Mouse (Mus musculus) urinary bladder, postnatal 10 days (tissue): ENCODE measurements at regions not wholly inside any gene's neighbourhood (a gene's known extent, or its start where the extent isn't known, plus 50 kb on each side); places are given as distances from the start of the nearest gene placed in this dataset.

Experiments used
- DNase-seq: peaks from one replicate; pipeline ENCODE4 v3.0.0; 2022; ENCODE audit warnings: low spot score

- DNase-seq: no peak
Observed at GRCm38 (mm10) chr6:100141225-100141624, 146.1 kb downstream of the Rybp start.

- DNase-seq: no peak
Observed at GRCm38 (mm10) chr6:100140581-100141114, 146.6 kb downstream of the Rybp start.

- no peak for DNase-seq
Observed at GRCm38 (mm10) chr6:100139809-100140208, 147.5 kb downstream of the Rybp start.

DNA sequence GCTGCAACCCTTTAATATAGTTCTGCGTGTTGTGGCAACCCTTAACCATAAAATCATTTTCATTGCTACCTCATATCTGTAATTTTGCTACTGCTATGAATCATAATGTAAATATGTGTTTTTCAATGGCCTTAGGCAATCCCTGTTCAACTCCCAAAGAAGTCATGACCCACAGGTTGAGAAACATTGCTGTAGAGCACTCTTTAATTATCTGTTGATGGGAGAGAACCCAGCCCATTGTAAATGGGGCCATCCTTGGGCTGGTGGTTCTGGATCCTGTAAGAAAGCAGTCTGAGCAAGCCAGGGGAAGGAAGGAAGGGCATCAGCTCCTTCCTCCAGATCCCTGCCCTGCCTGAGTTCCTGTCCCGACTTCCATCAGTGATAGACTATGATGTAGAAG lies 148.6 kb downstream of the Rybp start:
- DNase-seq: no peak

DNA sequence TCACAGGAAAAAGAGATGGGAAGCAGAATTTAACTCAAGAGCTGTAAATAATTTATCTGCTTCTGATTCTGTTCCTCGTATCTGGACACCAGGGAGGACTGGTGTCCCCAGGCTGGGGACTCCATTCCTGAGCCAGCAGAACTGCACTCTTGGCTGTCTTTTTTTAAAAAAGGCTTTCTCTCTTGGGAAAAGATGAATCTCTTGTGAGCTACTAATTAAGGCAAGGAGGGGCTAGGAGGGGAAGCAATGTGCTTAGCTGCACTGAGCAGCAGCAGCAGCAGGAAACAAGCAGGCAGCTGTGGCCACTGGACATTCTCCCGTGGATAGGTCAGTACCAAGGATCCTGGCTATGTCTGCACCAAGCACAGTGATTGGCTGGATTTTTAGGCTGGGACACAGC lies 152.1 kb downstream of the Rybp start:
- DNase-seq: no peak

DNA sequence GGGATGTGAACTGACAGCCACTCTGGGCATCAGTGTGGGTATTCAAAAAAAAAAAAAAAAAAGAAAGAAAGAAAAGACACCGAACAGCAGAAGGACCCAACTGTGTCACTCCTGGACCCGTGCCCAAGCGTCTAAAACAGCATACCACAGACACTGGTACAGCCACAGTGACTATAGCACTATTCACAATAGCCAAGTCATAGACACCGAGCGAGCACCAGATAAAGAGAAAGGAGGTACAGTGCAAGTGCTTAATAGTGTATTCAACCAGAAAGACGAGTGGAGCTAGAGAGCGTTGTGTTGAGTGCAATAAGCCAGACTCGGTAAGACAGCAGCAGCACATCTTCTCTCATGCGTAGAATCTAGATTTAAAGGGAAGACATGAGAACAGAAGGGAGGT lies 153.3 kb downstream of the Rybp start:
- DNase-seq: no peak

DNA sequence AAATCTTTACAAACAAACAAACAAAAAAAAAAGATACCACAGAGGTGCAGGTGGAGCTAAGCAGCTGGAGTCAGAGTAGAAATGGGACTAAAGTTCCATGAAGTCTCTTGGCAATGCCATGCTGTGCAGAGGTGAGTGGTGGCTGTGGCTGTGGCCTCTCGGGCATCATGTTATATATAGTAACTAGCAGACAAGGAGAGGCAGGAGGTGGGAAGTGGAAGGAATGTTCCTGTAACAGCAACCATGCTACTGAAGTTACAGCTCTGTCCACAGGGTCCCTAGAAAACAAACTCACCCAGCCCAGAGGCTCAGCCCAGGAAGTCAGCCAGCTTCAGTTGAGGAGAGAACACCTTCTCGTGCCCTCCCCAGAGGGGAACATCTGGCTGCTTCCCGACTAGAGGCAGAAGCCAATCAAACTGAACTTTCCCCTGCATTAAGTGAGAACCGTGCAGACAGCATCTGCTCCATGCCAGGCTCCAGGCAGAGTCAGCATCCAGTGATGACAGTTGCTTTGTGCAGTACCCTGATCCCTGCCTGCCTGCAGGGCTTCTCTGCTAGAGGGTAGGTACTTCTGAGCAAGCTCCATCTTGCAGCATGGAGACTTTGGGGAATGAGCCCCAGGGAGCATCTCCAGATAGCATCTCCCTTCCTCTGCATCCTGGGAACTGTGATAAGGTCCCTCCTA lies 154.2 kb downstream of the Rybp start:
- no peak for DNase-seq

DNA sequence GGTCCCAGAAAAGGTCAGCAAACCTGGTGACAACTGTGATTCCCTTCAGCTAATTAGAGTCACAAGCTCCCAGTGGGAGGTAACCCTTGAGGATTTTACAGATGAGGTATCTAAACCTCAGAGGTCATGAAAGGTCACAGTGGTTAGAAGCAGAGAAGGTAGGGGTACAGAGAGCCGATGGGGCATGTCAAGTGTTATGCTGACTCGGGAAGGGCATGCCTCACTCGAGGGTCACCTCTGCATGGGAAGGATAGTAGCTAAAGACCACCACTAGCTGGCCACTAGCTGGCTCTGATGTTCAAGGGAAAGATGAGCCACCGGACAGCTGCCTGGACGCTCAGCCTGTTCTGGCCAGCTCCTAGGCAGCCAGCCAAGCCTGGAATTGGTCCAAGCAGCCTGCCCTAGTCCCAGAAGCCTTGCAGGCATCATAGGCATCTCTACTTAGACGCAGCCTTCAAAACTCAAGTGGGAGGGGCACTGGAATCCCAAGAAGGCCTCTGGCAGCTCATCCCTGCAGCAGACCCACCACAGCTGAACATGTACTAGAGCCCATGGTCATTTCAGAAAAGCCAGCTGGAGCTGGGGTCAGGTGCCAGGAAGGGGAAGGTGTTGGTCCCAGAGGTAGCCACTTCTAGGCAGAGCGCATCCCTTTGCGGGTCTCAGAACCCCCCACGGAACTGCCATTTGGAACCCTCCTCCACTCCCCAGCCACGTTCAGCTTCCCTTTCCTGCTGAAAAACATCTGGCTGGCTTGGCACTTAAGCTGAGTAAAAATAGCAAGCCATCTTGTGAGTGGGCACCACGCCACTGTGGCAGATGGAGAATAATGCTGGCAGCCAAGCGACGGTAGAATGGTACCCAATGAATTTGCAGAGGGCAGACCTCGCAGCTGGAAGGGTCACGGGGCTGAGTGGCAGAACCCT lies 159.8 kb downstream of the Rybp start:
- peak; percentile 59 for DNase-seq

DNA sequence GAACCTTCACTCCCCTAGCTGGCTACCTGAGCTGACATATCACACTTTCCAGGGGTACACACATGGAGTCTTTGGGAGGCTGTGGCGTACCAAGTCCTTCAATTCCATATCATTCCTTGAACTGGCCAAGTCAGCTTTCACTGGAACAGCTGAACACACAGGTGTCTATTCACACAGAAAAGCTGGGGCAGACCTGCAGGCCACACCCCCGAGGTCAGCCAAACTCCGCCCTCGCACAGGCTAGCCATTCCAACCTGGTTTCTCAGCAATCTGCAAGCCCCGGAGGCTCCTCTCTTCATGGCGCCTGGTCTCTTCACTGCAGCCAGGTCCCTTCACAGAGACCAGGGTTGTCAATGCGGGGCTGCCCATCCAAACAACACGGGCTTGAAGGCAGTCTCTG lies 160.5 kb downstream of the Rybp start:
- no peak for DNase-seq

- DNase-seq: no peak
Observed at GRCm38 (mm10) chr6:100126326-100126725, 161.0 kb downstream of the Rybp start.

- DNase-seq: no peak
Observed at GRCm38 (mm10) chr6:100121240-100121639, 166.0 kb downstream of the Rybp start.

- no peak for DNase-seq
Observed at GRCm38 (mm10) chr6:100120017-100120944, 167.0 kb downstream of the Rybp start.

DNA sequence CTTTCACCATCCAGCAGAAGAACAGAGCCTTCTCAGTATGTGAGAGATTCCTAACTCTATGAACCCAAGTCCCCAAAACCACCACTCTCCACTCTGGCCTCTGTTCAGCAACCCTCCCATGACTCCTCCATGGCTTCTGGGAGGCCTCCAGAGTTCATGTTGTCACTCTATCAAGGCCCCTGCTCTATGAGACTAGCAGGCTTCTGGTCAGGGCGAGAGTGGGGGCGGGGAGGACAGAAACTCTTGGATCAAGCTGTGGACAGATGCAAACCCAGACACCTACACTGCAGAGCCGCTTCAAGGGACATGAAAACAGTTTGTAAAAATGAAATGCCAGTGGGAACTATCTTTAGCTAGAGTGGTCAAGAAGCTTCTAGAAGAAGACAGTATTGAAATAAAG lies 170.2 kb downstream of the Rybp start:
- DNase-seq: no peak

- no peak for DNase-seq
Observed at GRCm38 (mm10) chr6:100113393-100114137, 173.7 kb downstream of the Rybp start.

GRCm38 (mm10) chr6:100110981-100111660 lies 176.2 kb downstream of the Rybp start:
- DNase-seq: no peak

- no peak for DNase-seq
Observed at GRCm38 (mm10) chr6:100109979-100110378, 177.3 kb downstream of the Rybp start.

GRCm38 (mm10) chr6:100109351-100109750 lies 177.9 kb downstream of the Rybp start:
- no peak for DNase-seq

DNA sequence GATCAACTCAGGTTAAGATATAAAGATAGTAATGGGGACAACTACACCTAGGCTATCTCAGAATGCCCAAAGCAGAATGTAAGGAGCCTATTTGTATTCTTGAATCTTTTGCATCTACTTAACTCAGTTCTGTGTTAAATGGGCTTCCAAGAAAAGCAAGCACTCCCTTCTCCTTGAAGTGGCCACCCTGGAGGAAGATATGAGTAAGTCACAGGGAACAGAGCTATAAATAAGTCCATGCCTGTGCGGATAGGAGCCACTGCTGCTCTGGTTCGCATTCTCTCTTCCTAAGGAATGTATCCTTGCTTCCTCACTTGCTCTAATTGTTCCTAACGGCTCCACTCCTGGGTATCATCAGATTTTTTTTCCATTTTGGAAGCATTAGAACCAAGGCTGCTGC lies 179.8 kb downstream of the Rybp start:
- no peak for DNase-seq

- no peak for DNase-seq
Observed at GRCm38 (mm10) chr6:100107066-100107465, 180.2 kb downstream of the Rybp start.

DNA sequence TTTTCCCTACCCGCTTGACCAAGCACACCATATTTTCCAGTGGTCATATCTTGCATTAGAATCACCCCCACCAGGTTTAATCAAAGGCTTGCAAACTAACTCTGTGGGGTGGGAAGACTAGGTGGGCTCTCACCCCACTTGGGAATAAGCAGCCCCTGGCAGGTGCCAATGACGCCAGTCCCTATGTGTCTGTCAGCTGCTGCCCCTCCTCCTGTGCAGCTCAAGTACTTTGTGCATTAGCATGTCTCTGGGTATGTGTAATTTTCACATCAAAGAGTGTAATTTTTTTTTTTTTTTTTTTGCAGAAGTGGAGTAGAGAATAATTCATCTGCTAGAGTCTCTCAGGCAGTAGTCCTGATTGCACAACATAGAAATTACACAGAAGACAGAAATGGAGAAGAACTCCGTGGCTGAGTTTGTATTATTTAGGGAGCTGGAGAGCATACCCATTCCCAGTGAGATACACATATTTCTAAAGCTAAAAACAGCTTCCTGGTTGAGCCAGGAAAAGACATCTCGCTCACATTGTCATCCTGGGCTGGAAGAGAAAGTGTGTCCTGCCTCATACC lies 186.6 kb downstream of the Rybp start:
- no peak for DNase-seq
